Mouse (Mus musculus): Measurements from ENCODE around the gene Denr. TPM values are rescaled to one million over a fixed set of nuclear protein-coding genes. Genes with fewer than 3 reads are reported as not detected.

The Denr gene
- polyA plus RNA-seq, 1 experiment from 2014 or later, result 129 TPM

- Histone ChIP-seq H3K27ac (no peak overlapping the region), H3K9me3 (no peaks in the 10 kb centered on the region), H3K4me3 (no peak overlapping the region), H3K27me3 (replicated peaks) (no peaks in the 10 kb centered on the region), H3K4me1 (no peaks in the 10 kb centered on the region), H3K36me3 (replicated peaks) (no peaks in the 10 kb centered on the region), H3K4me2 (no peak overlapping the region), H3K9ac (no peak overlapping the region)
- no peak for ATAC-seq (replicated peaks)
- 84% methylated on average over 10 of the region's 10 CpGs for WGBS
These were observed 22.6 kb upstream of the Denr start for GRCm38 (mm10) chr5:123884332-123884731.

DNA sequence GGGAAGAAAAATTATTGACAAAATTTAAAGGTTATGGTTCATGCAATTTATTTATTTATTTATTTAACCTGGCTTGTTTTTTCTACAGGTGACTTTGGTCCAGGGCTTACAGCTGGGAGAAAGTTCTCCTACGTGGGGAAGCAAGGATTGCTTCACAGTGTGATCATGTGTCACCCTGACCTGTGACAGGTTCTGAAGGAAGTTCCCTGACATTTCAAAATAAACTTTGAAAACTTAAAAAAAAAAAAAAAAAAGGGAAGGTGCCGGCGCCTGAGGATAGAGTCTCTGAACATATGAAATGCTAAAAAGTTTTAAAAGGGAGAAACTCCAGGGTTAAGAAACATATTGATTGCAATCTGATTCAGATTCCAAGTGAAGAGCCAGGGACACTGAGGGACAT is 20.6 kb upstream of the Denr start:
- no peak for ATAC-seq (replicated peaks)
- H3K27me3 ChIP-seq (replicated peaks), result no peaks in the 10 kb centered on the region
- H3K9me3 ChIP-seq, result no peaks in the 10 kb centered on the region
- no peak overlapping the region for H3K4me2 ChIP-seq
- WGBS, result 93% methylated on average over 3 of the region's 3 CpGs
- no peak overlapping the region for H3K27ac ChIP-seq
- no peaks in the 10 kb centered on the region for H3K36me3 ChIP-seq (replicated peaks)
- H3K4me3 ChIP-seq, result no peak overlapping the region
- no peaks in the 10 kb centered on the region for H3K4me1 ChIP-seq
- no peak overlapping the region for H3K9ac ChIP-seq

GRCm38 (mm10) chr5:123890312-123890711 is 16.7 kb upstream of the Denr start:
- Histone ChIP-seq H3K27ac (no peak overlapping the region), H3K36me3 (replicated peaks) (no peaks in the 10 kb centered on the region), H3K4me1 (no peaks in the 10 kb centered on the region), H3K9ac (no peak overlapping the region), H3K27me3 (replicated peaks) (no peaks in the 10 kb centered on the region), H3K9me3 (no peaks in the 10 kb centered on the region), H3K4me2 (no peak overlapping the region), H3K4me3 (no peak overlapping the region)
- WGBS, result 74% methylated on average over 2 of the region's 2 CpGs
- ATAC-seq (replicated peaks), result no peak

GRCm38 (mm10) chr5:123890987-123891386 is 16.0 kb upstream of the Denr start:
- Histone ChIP-seq H3K36me3 (replicated peaks) (no peaks in the 10 kb centered on the region), H3K4me2 (no peak overlapping the region), H3K27ac (no peak overlapping the region), H3K9me3 (no peaks in the 10 kb centered on the region), H3K4me3 (no peak overlapping the region), H3K27me3 (replicated peaks) (no peaks in the 10 kb centered on the region), H3K9ac (no peak overlapping the region), H3K4me1 (no peaks in the 10 kb centered on the region)
- no peak for ATAC-seq (replicated peaks)
- WGBS, result 79% methylated on average over 5 of the region's 5 CpGs

DNA sequence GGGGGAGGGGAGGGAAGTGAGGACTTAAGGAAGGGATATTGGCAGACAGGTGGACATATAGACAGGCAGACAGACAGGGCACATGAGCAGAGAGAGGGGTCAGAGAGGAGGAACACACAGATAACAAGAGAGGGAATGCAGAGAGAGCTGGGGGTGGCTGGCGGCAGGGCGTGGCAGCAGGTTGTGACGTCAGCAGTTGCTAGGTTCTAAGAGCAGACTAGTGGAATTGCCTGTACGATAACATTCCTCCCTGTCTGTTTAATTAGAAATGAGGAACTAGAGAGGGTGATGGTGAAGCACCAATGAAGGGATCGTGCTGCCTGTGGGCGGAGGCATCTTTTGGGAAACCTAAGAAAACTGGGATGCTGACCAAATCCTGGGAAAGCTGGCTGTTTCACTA is 15.3 kb upstream of the Denr start:
- 55% methylated on average over 6 of the region's 6 CpGs for WGBS
- H3K9me3 ChIP-seq, result no peaks in the 10 kb centered on the region
- H3K27me3 ChIP-seq (replicated peaks), result no peaks in the 10 kb centered on the region
- no peaks in the 10 kb centered on the region for H3K36me3 ChIP-seq (replicated peaks)
- H3K4me2 ChIP-seq, result no peak overlapping the region
- ATAC-seq (replicated peaks), result no peak
- no peak overlapping the region for H3K27ac ChIP-seq
- H3K4me1 ChIP-seq, result no peaks in the 10 kb centered on the region
- no peak overlapping the region for H3K9ac ChIP-seq
- H3K4me3 ChIP-seq, result no peak overlapping the region

GRCm38 (mm10) chr5:123893520-123893919 is 13.5 kb upstream of the Denr start:
- no peak overlapping the region for H3K4me2 ChIP-seq
- 90% methylated on average over 5 of the region's 5 CpGs for WGBS

DNA sequence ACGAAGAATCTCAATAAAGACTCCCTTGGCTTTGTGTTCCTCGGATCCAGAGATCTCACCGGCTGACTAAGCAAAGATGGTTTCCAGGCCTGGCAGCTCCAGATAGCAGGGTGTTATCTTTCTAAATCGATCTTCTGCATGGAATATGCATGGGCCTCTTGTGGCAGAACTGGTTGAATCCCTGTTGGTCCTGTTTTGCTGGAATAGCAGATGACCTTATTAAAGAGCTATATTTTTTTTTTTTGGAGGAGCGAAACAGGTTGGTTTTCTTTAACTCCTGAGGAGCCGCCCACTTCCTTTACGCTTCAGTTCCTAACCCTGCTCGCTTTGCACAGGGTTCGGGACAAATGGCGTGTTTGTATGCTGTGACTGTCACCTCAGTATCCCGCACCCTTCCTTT is 10.6 kb upstream of the Denr start:
- no peak overlapping the region for H3K4me2 ChIP-seq
- WGBS, result 83% methylated on average over 11 of the region's 11 CpGs
- no peak for ATAC-seq (replicated peaks)
- H3K4me3 ChIP-seq, result no peak overlapping the region
- no peaks in the 10 kb centered on the region for H3K9me3 ChIP-seq
- H3K4me1 ChIP-seq, result no peaks in the 10 kb centered on the region
- no peak overlapping the region for H3K27ac ChIP-seq
- no peak overlapping the region for H3K9ac ChIP-seq
- H3K27me3 ChIP-seq (replicated peaks), result no peaks in the 10 kb centered on the region
- no peaks in the 10 kb centered on the region for H3K36me3 ChIP-seq (replicated peaks)

More at GRCm38 (mm10) chr5:123893520-123893919, 13.5 kb upstream of the Denr start:
- no peaks in the 10 kb centered on the region for H3K4me1 ChIP-seq
- H3K4me3 ChIP-seq, result no peak overlapping the region
- H3K27ac ChIP-seq, result no peak overlapping the region
- no peaks in the 10 kb centered on the region for H3K27me3 ChIP-seq (replicated peaks)
- H3K9ac ChIP-seq, result no peak overlapping the region
- ATAC-seq (replicated peaks), result no peak
- H3K9me3 ChIP-seq, result no peaks in the 10 kb centered on the region
- H3K36me3 ChIP-seq (replicated peaks), result no peaks in the 10 kb centered on the region

- Histone ChIP-seq H3K9ac (no peak overlapping the region), H3K27me3 (replicated peaks) (no peaks in the 10 kb centered on the region), H3K36me3 (replicated peaks) (no peaks in the 10 kb centered on the region), H3K27ac (no peak overlapping the region), H3K4me2 (no peak overlapping the region), H3K4me1 (no peaks in the 10 kb centered on the region), H3K9me3 (no peaks in the 10 kb centered on the region), H3K4me3 (no peak overlapping the region)
- no peak for ATAC-seq (replicated peaks)
- 80% methylated on average over 13 of the region's 13 CpGs for WGBS
These were observed 9.6 kb upstream of the Denr start for GRCm38 (mm10) chr5:123897352-123897751.

GRCm38 (mm10) chr5:123904059-123904672 is 2.8 kb upstream of the Denr start:
- Histone ChIP-seq H3K4me1 (peaks cover 20% of the 10 kb centered on the region), H3K9ac (no peak overlapping the region)
- 76% methylated on average over 11 of the region's 11 CpGs for WGBS

DNA sequence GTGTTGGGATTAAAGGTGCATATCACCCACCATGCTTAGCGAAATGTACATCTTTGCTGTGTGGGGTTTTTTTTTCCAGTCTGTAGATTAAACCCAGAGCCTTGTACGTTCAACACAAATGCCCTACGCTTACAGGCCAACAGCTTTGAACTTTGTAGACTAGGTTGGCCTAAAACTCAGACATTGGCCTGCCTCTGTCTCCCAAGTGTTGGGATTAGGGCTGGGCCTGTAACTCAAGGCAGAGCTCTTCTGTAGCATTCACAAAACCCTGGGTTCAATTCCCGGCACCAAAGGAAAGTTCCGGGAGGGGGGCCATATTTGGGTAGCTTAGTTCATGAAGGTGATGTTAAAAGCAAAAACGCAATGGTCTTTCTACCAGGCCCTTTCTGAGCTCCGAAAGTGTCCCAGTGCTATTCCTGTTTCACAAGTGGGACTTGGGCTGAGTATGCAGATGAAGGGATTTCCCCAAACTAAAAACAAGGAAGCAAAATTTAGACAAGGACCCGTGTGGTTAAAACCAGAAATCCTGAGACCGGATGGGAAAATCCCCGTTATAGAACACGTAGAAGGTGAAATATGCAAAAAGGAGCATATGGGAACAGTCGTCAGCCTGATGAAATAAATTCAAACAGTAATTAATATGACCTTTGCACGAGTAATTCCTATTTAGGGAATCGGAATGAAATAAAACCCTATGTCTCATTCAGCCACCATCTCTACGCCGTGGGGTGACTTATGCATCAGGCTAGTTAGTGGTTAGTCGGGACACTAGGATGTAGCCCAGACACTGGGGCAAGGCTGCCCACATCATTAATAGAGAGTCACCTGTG is 614 bp upstream of the Denr start:
- Histone ChIP-seq H3K4me2 (peak overlapping the region; percentile 88), H3K9me3 (no peaks in the 10 kb centered on the region), H3K27me3 (replicated peaks) (no peaks in the 10 kb centered on the region), H3K4me1 (peaks cover 29% of the 10 kb centered on the region), H3K36me3 (replicated peaks) (peaks cover 9% of the 10 kb centered on the region; the same call in 1 of the 2 replicates), H3K9ac (peak overlapping the region; percentile 15), H3K27ac (peak overlapping the region; percentile 39; the same call in 1 of the 2 replicates), H3K4me3 (peak overlapping the region; percentile 89)
- 69% methylated on average over 17 of the region's 17 CpGs for WGBS
- ATAC-seq (replicated peaks), result no peak

More at GRCm38 (mm10) chr5:123904059-123904672, 2.8 kb upstream of the Denr start:
- no peak for ATAC-seq (replicated peaks)
- Histone ChIP-seq H3K27ac (no peak overlapping the region), H3K9me3 (no peaks in the 10 kb centered on the region), H3K36me3 (replicated peaks) (no peaks in the 10 kb centered on the region), H3K27me3 (replicated peaks) (no peaks in the 10 kb centered on the region), H3K4me2 (no peak overlapping the region), H3K4me3 (no peak overlapping the region)

DNA sequence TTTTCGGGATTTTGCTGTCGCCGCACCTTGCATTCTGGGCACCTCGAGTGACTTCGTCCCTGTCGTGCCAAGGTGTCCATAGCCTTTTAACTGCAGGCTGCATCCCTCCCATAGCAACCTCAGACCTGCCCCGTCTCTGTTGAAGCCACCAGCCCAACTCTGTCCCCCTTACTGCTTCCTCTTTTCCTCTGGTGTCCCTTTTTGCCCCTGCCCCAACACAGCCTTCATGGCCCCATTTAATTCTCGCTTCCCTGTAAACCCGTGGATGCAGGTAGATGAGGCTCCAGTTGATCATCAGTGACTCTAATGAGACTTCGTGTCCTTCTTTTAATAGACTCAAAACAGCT is 629 bp downstream of the Denr start:
- H3K4me3 ChIP-seq, result peak overlapping the region; percentile 89
- no peaks in the 10 kb centered on the region for H3K27me3 ChIP-seq (replicated peaks)
- WGBS, result 5% methylated on average over 10 of the region's 10 CpGs
- peak overlapping the region; percentile 98 for H3K9ac ChIP-seq
- peak overlapping the region; percentile 88 for H3K4me2 ChIP-seq
- peak overlapping the region; percentile 86 for H3K27ac ChIP-seq
- peaks cover 29% of the 10 kb centered on the region for H3K4me1 ChIP-seq
- ATAC-seq (replicated peaks), result no peak; the same call in 1 of the 2 replicates
- no peaks in the 10 kb centered on the region for H3K9me3 ChIP-seq
- H3K36me3 ChIP-seq (replicated peaks), result peaks cover 9% of the 10 kb centered on the region; the same call in 1 of the 2 replicates

DNA sequence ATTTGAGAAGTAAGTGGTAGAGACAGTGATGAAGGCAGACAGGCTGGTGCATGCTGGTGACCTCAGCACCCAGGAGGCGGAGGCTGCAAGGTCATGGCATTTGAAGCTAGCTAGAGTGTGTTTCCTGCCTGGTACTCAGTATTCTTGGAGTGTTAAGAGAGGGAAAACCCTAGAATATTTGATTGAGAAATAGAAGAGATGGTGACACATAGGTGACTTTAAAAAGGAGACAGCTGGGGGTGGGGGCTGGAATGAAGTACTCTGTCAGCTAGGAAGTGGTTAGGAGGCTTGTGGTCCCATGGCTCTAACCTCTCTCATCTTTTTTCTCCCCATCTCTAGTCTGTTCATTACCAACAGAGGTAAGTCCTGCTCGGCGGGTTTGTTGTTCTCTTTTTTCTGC is 7.9 kb downstream of the Denr start:
- no peaks in the 10 kb centered on the region for H3K9me3 ChIP-seq
- no peaks in the 10 kb centered on the region for H3K27me3 ChIP-seq (replicated peaks)
- no peak for ATAC-seq (replicated peaks)
- no peak overlapping the region for H3K4me2 ChIP-seq
- 89% methylated on average over 3 of the region's 3 CpGs for WGBS
- H3K4me3 ChIP-seq, result no peak overlapping the region
- H3K27ac ChIP-seq, result no peak overlapping the region
- H3K36me3 ChIP-seq (replicated peaks), result peaks cover 29% of the 10 kb centered on the region
- H3K9ac ChIP-seq, result no peak overlapping the region
- 0 out of 2 replicates have a peak, but pooled peaks cover 5% of the 10 kb centered on the region for H3K4me1 ChIP-seq

DNA sequence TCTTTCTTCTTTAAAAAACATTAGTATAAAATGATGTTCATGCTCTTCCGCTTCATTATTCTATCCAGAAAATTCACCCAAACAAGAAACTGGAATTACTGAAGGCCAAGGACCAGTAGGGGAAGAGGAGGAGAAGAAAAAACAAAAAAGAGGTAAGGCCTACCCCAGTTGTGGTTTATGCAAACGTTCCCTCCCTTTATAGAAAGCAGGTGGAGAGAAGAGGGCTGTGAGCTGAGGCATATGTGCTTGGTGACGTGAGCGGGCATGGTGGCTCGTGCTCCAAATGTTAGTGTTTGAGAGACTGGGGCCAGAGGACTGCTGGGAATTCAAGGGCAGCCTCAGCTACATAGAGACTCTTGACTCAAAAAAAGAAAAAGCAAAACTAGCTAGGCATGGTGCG is 15.1 kb downstream of the Denr start:
- H3K36me3 ChIP-seq (replicated peaks), result peaks cover 78% of the 10 kb centered on the region
- H3K27me3 ChIP-seq (replicated peaks), result no peaks in the 10 kb centered on the region

More for the DNA sequence above, 15.1 kb downstream of the Denr start:
- WGBS, result 94% methylated on average over 6 of the region's 6 CpGs
- H3K9me3 ChIP-seq, result no peaks in the 10 kb centered on the region
- H3K27ac ChIP-seq, result no peak overlapping the region
- no peak overlapping the region for H3K4me2 ChIP-seq
- H3K9ac ChIP-seq, result no peak overlapping the region
- H3K4me3 ChIP-seq, result no peak overlapping the region
- no peaks in the 10 kb centered on the region for H3K4me1 ChIP-seq
- ATAC-seq (replicated peaks), result no peak
